Comparison of ENCODE assay signal across 26 mouse cellular contexts in genomic region chr1:51862828-51863421, GRCm38 (mm10). TPM values are rescaled to one million over a fixed set of nuclear protein-coding genes. Genes with fewer than 3 reads are reported as not detected.
DNase-seq lines count a peak whose midpoint lies in the region; ATAC-seq and TF ChIP-seq lines count a peak whose summit lies in the region.
"Had no signal": no experiment of that assay in that cellular context is flagged by ENCODE, and none has a peak within 500 bp of the region (broad histone marks: within the 10 kb centered on the region; RNA-seq: fewer than 3 reads in every experiment).

No protein-coding gene starts in this region.

- H3K27ac ChIP-seq in heart, adult 2 months, result peak overlapping the region; percentile 31; the same call in 1 of the 2 replicates
- no peak overlapping the region for H3K27ac ChIP-seq in kidney, embryonic 14.5 days (ENCODE audit: low read depth, low read length)
- H3K27ac ChIP-seq in intestine, embryonic 16.5 days (ENCODE audit: low read length), result 0 out of 2 replicates have a peak overlapping the region, but pooled peaks have one; percentile 46
- H3K27ac ChIP-seq in stomach, embryonic 16.5 days (ENCODE audit: low read length), result peak overlapping the region; percentile 75
- H3K27ac ChIP-seq: forebrain, embryonic 13.5 days; hindbrain, embryonic 14.5 days; layer of hippocampus, adult 2 months; liver, embryonic 15.5 days; macrophage; midbrain, embryonic 13.5 days; neural tube, embryonic 13.5 days had no signal

- no peak overlapping the region for H3K4me3 ChIP-seq in heart, adult 2 months
- H3K4me3 ChIP-seq in kidney, embryonic 14.5 days (ENCODE audit: low read length), result no peak overlapping the region
- H3K4me3 ChIP-seq in intestine, embryonic 16.5 days (ENCODE audit: low read length), result no peak overlapping the region
- no peak overlapping the region for H3K4me3 ChIP-seq in stomach, embryonic 16.5 days (replicated peaks; ENCODE audit: low read length)
- H3K4me3 ChIP-seq: forebrain, embryonic 13.5 days; heart, embryonic 12.5 days; layer of hippocampus, adult 2 months; liver, embryonic 15.5 days; midbrain, embryonic 13.5 days; neural tube, embryonic 13.5 days had no signal

- no peaks in the 10 kb centered on the region for H3K9me3 ChIP-seq in kidney, embryonic 14.5 days (ENCODE audit: control insufficient read depth, low read length)
- no peaks in the 10 kb centered on the region for H3K9me3 ChIP-seq in intestine, embryonic 16.5 days (ENCODE audit: control insufficient read depth, low read length)
- H3K9me3 ChIP-seq in stomach, embryonic 16.5 days (replicated peaks; ENCODE audit: control insufficient read depth, low read length), result no peaks in the 10 kb centered on the region
- H3K9me3 ChIP-seq: forebrain, embryonic 13.5 days; G1E; heart, embryonic 12.5 days; liver, embryonic 15.5 days; midbrain, embryonic 13.5 days; neural tube, embryonic 13.5 days had no signal

- 0 out of 2 replicates have a peak, but pooled peaks cover 1% of the 10 kb centered on the region for H3K27me3 ChIP-seq in heart, adult 2 months (ENCODE audit: control insufficient read depth, insufficient read depth, low read length)
- no peaks in the 10 kb centered on the region for H3K27me3 ChIP-seq in kidney, embryonic 14.5 days (ENCODE audit: control insufficient read depth, insufficient read depth, low read length)
- H3K27me3 ChIP-seq in intestine, embryonic 16.5 days (replicated peaks; ENCODE audit: control insufficient read depth, insufficient read depth, low read length), result no peaks in the 10 kb centered on the region
- H3K27me3 ChIP-seq in stomach, embryonic 16.5 days (ENCODE audit: control insufficient read depth, insufficient read depth, low read length), result no peaks in the 10 kb centered on the region
- H3K27me3 ChIP-seq: forebrain, embryonic 13.5 days; heart, embryonic 12.5 days; liver, embryonic 15.5 days; midbrain, embryonic 13.5 days; neural tube, embryonic 13.5 days had no signal

- H3K4me2 ChIP-seq in kidney, embryonic 14.5 days (replicated peaks; ENCODE audit: low read depth, low read length), result no peak overlapping the region
- H3K4me2 ChIP-seq in intestine, embryonic 16.5 days (ENCODE audit: low read depth, low read length), result 0 out of 2 replicates have a peak overlapping the region, but pooled peaks have one; percentile 2
- H3K4me2 ChIP-seq in stomach, embryonic 16.5 days (ENCODE audit: low read depth, low read length), result peak overlapping the region; percentile 26
- H3K4me2 ChIP-seq: forebrain, embryonic 13.5 days; heart, embryonic 12.5 days; hindbrain, embryonic 14.5 days; liver, embryonic 15.5 days; midbrain, embryonic 13.5 days; neural tube, embryonic 13.5 days had no signal

- 75% methylated on average over 8 of the region's 8 CpGs for WGBS in heart, adult 2 months
- 70% methylated on average over 8 of the region's 8 CpGs for WGBS in kidney, embryonic 14.5 days
- WGBS in intestine, embryonic 16.5 days, result 49% methylated on average over 8 of the region's 8 CpGs
- 43% methylated on average over 8 of the region's 8 CpGs for WGBS in stomach, embryonic 16.5 days

- ATAC-seq in kidney, embryonic 14.5 days (ENCODE audit: low FRiP score, low TSS enrichment), result no peak
- peak; percentile 46; the same call in 1 of the 2 replicates for ATAC-seq in intestine, embryonic 16.5 days
- ATAC-seq in stomach, embryonic 16.5 days (ENCODE audit: insufficient read depth, low FRiP score), result peak; percentile 42; the same call in 1 of the 2 replicates
- ATAC-seq: forebrain, embryonic 13.5 days; midbrain, embryonic 13.5 days had no signal

- H3K36me3 ChIP-seq in heart, adult 2 months (ENCODE audit: control insufficient read depth, insufficient read depth, low read length), result no peaks in the 10 kb centered on the region; the same call in 1 of the 2 replicates
- peaks cover 16% of the 10 kb centered on the region; the same call in 1 of the 2 replicates for H3K36me3 ChIP-seq in kidney, embryonic 14.5 days (ENCODE audit: control insufficient read depth, insufficient read depth, low read length)
- H3K36me3 ChIP-seq in intestine, embryonic 16.5 days (ENCODE audit: control insufficient read depth, insufficient read depth, low read length), result no peaks in the 10 kb centered on the region
- H3K36me3 ChIP-seq in stomach, embryonic 16.5 days (ENCODE audit: control insufficient read depth, insufficient read depth, low read length), result no peaks in the 10 kb centered on the region
- H3K36me3 ChIP-seq: G1E; liver, embryonic 15.5 days had no signal

- TF ChIP-seq POLR2A in heart, adult 2 months (IDR thresholded peaks at IDR 0.05; ENCODE audit: insufficient read depth, low read depth, low read length), result no peak

- DNase-seq in heart, adult 2 months, result no peak
- no peak for DNase-seq in heart, postnatal 14 days
- DNase-seq in kidney, postnatal 10 days, result peak; percentile 64
- DNase-seq in ovary, postnatal 14 days (ENCODE audit: low spot score), result no peak
- DNase-seq: adrenal gland, adult 8-10 months; cerebellum, adult 2 months; cerebellum, postnatal 25 days; gastrocnemius, postnatal 25 days; kidney, postnatal 36 days; retina, postnatal 1 day; right cerebral cortex, postnatal 14 days; thymus, adult 2 months; thymus, postnatal 36 days had no signal

- intact Hi-C loops in heart, adult 2 months (cut with DNase I), result no loop called here
- intact Hi-C loops in heart, postnatal 14 days (cut with DNase I), result no loop called here

- no peak overlapping the region for H3K9ac ChIP-seq in heart, adult 2 months (ENCODE audit: low read depth, low read length)
- no peak overlapping the region for H3K9ac ChIP-seq in kidney, embryonic 14.5 days (ENCODE audit: low read depth, low read length)
- no peak overlapping the region; the same call in 1 of the 2 replicates for H3K9ac ChIP-seq in intestine, embryonic 16.5 days (ENCODE audit: low read depth, low read length)
- no peak overlapping the region for H3K9ac ChIP-seq in stomach, embryonic 16.5 days (ENCODE audit: low read length)
- H3K9ac ChIP-seq: forebrain, embryonic 13.5 days; heart, embryonic 12.5 days; hindbrain, embryonic 14.5 days; liver, embryonic 15.5 days; midbrain, embryonic 13.5 days; neural tube, embryonic 13.5 days had no signal

- peaks cover 2% of the 10 kb centered on the region; the same call in 1 of the 2 replicates for H3K79me2 ChIP-seq in heart, adult 2 months (replicated peaks; ENCODE audit: control insufficient read depth, insufficient read depth, low read length)

- no peak for TF ChIP-seq EP300 in heart, adult 2 months (IDR thresholded peaks at IDR 0.05; ENCODE audit: insufficient read depth, low read depth, low read length)

- TF ChIP-seq CTCF in heart, adult 2 months (IDR thresholded peaks at IDR 0.05), result no peak

- H3K4me1 ChIP-seq in heart, adult 2 months (ENCODE audit: control insufficient read depth, insufficient read depth, low read length), result peaks cover 3% of the 10 kb centered on the region; the same call in 1 of the 2 replicates
- no peaks in the 10 kb centered on the region for H3K4me1 ChIP-seq in kidney, embryonic 14.5 days (ENCODE audit: control insufficient read depth, insufficient read depth, low read length)
- H3K4me1 ChIP-seq in intestine, embryonic 16.5 days (ENCODE audit: control insufficient read depth, insufficient read depth, low read length), result no peaks in the 10 kb centered on the region
- peaks cover 17% of the 10 kb centered on the region for H3K4me1 ChIP-seq in stomach, embryonic 16.5 days (ENCODE audit: control insufficient read depth, insufficient read depth, low read length)
- H3K4me1 ChIP-seq: forebrain, embryonic 13.5 days; liver, embryonic 15.5 days had no signal

RNA-seq across cellular contexts. Expression of gene Myo1b, which starts 52.9 kb away (rescaled TPM):
- 10 to 100 TPM; 29.6 to 30.1 TPM for total RNA-seq in heart, adult 2 months (2021)
- 5.5 and 11.4 TPM in 2 replicates for polyA plus RNA-seq in heart, adult 2 months (2012; rRNA removed)
- total RNA-seq in heart, postnatal 14 days (2021), result 10 to 100 TPM; 43.4 to 46.4 TPM
- 54.4 and 88.8 TPM in 2 replicates for polyA plus RNA-seq in kidney, embryonic 14.5 days (2014; fragmentation: Nextera tagmentation; extraction: Ambion mirVana)
- 30.8 and 40.8 TPM in 2 replicates for polyA plus RNA-seq in intestine, embryonic 16.5 days (2015; fragmentation: Nextera tagmentation; extraction: Ambion mirVana)
- 55.3 and 57.8 TPM in 2 replicates for polyA plus RNA-seq in stomach, embryonic 16.5 days (2015; fragmentation: Nextera tagmentation; extraction: Ambion mirVana)
- total RNA-seq: megakaryocyte-erythroid progenitor cell, adult 5-6 weeks had no signal
- polyA plus RNA-seq: G1E had no signal
